Mouse (Mus musculus) hindbrain, embryonic 12.5 days (tissue): ENCODE data around the gene Jund. TPM values are rescaled to one million over a fixed set of nuclear protein-coding genes. Genes with fewer than 3 reads are reported as not detected.

Experiments
- ATAC-seq: fragments of 200-750 bp; cut with Nextera tagmentation; 2 replicates; pipeline ENCODE4 v1.8.0; 2017; ENCODE audit warnings: moderate TSS enrichment; ENCODE audit not compliant: low FRiP score
- H3K27ac ChIP-seq: fragments of 300-500 bp; sonication (generic); 2 replicates; pipeline ENCODE4 v1.5.1; 2016; ENCODE audit warnings: mild to moderate bottlenecking
- H3K27me3 ChIP-seq: fragments of 300-500 bp; sonication (generic); 2 replicates; pipeline ENCODE4 v1.6.1; 2016; ENCODE audit warnings: mild to moderate bottlenecking
- H3K36me3 ChIP-seq: fragments of 300-500 bp; sonication (generic); 2 replicates; pipeline ENCODE4 v1.6.1; 2016; ENCODE audit warnings: mild to moderate bottlenecking
- H3K4me1 ChIP-seq: fragments of 300-500 bp; sonication (generic); 2 replicates; pipeline ENCODE4 v1.6.1; 2016
- H3K4me2 ChIP-seq: fragments of 300-500 bp; sonication (generic); replicated peaks from 2 replicates; pipeline ENCODE4 v1.6.1; 2016; ENCODE audit warnings: mild to moderate bottlenecking
- H3K4me3 ChIP-seq: fragments of 300-500 bp; sonication (generic); 2 replicates; pipeline ENCODE4 v1.5.1; 2016; ENCODE audit warnings: mild to moderate bottlenecking
- H3K9ac ChIP-seq: fragments of 300-500 bp; sonication (generic); 2 replicates; pipeline ENCODE4 v1.6.1; 2016; ENCODE audit warnings: mild to moderate bottlenecking, moderate library complexity
- H3K9me3 ChIP-seq: fragments of 300-500 bp; sonication (generic); replicated peaks from 2 replicates; pipeline ENCODE4 v1.6.1; 2016; ENCODE audit warnings: mild to moderate bottlenecking
- WGBS: fragments of 180-500 bp; shearing (Covaris S2); methylation state at CpG from one replicate; pipeline ENCODE4 v1.1.7; 2016; 5-methylcytosine and 5-hydroxymethylcytosine counted together
- polyA plus RNA-seq: library from polyadenylated mRNA; unstranded; fragments of >200 nt; fragmentation: Nextera tagmentation; extraction: Ambion mirVana; gene quantifications from 2 replicates; pipeline ENCODE4 v1.2.1, GENCODE M21; 2016

Jund gene
- polyA plus RNA-seq, 1 experiment from 2014 or later = 186 TPM

- Histone ChIP-seq H3K9ac (peak within 1 kb of the TSS; percentile 90), H3K9me3 (no peaks in the 10 kb centered on the region), H3K4me1 (peaks cover 45% of the 10 kb centered on the region), H3K4me2 (peak within 1 kb of the TSS; percentile 74), H3K4me3 (peak within 1 kb of the TSS; percentile 82), H3K36me3 (no peaks in the 10 kb centered on the region), H3K27ac (peak within 1 kb of the TSS; percentile 90), H3K27me3 (no peaks in the 10 kb centered on the region)
- ATAC-seq = peak; percentile 35
- 4% methylated on average over 14 of the region's 14 CpGs for WGBS
These were observed 38.5 kb upstream of the Jund start, which contains the start of gene Pgpep1 for GRCm38 (mm10) chr8:70660273-70660725. Gene Pgpep1, minus strand, starts transcription at chr8:70660388.

DNA sequence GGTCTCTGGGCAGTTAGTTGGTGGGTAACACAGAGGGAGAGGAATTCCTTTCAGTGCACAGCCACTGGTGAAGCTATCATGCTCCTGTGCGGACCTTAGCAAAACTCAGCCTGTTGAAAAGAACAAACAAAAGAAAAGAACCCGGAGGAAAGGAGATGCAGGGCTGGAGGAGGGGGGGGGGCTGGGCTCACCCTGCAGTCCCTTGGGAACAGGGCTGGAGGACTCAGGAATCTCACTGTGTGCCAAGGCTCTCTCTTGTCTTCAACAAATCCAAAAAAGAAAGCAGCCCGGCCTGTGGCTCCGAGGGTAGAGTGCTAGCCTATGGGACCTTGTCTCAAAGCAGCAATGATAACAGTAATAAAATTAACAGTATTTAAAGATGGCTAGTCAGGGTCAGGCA is 35.1 kb upstream of the Jund start:
- 29% methylated on average over 4 of the region's 4 CpGs for WGBS
- no peak for ATAC-seq
- 0 out of 2 replicates have a peak overlapping the region, but pooled peaks have one; percentile 23 for H3K27ac ChIP-seq

GRCm38 (mm10) chr8:70664631-70665030 is 34.1 kb upstream of the Jund start:
- Histone ChIP-seq H3K4me2 (no peak overlapping the region), H3K9ac (no peak overlapping the region), H3K9me3 (no peaks in the 10 kb centered on the region), H3K27me3 (no peaks in the 10 kb centered on the region), H3K4me3 (no peak overlapping the region), H3K36me3 (no peaks in the 10 kb centered on the region), H3K27ac (no peak overlapping the region), H3K4me1 (peaks cover 8% of the 10 kb centered on the region; the same call in 1 of the 2 replicates)
- no peak for ATAC-seq
- WGBS = 81% methylated on average over 3 of the region's 3 CpGs

More for the DNA sequence above, 35.1 kb upstream of the Jund start:
- peaks cover 13% of the 10 kb centered on the region for H3K4me1 ChIP-seq
- H3K4me3 ChIP-seq = no peak overlapping the region
- no peaks in the 10 kb centered on the region for H3K36me3 ChIP-seq
- H3K9ac ChIP-seq = no peak overlapping the region
- H3K9me3 ChIP-seq = no peaks in the 10 kb centered on the region
- no peak overlapping the region for H3K4me2 ChIP-seq
- H3K27me3 ChIP-seq = no peaks in the 10 kb centered on the region

GRCm38 (mm10) chr8:70665599-70665998 is 33.1 kb upstream of the Jund start:
- no peak overlapping the region for H3K4me2 ChIP-seq
- H3K27ac ChIP-seq = no peak overlapping the region
- H3K4me3 ChIP-seq = no peak overlapping the region
- no peaks in the 10 kb centered on the region for H3K9me3 ChIP-seq
- peaks cover under 1% of the 10 kb centered on the region; the same call in 1 of the 2 replicates for H3K4me1 ChIP-seq
- H3K36me3 ChIP-seq = no peaks in the 10 kb centered on the region
- ATAC-seq = no peak
- WGBS = 69% methylated on average over 2 of the region's 2 CpGs
- H3K9ac ChIP-seq = no peak overlapping the region
- no peaks in the 10 kb centered on the region for H3K27me3 ChIP-seq

DNA sequence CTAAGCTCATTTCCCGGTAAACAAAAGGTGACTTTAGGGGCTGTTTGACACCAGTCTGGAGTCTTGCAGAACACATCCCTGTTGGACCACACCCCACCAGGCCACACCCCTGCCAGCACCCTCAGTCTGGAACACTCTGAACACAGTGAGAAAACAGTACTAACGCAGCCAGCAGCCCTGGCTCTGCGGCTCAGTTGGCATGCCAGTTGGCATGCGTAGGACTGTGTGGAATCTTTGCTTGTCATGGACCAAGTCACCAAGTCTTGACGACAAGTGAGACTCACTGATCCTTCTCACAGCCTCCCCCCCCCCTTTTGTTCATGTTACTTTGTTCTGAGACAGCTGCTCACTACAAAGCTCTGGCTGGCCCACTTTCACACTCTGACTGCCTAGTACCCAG is 31.7 kb upstream of the Jund start:
- Histone ChIP-seq H3K9me3 (no peaks in the 10 kb centered on the region), H3K4me1 (no peaks in the 10 kb centered on the region; the same call in 1 of the 2 replicates), H3K9ac (no peak overlapping the region), H3K4me2 (no peak overlapping the region), H3K36me3 (no peaks in the 10 kb centered on the region), H3K27ac (no peak overlapping the region), H3K4me3 (no peak overlapping the region), H3K27me3 (no peaks in the 10 kb centered on the region)
- 76% methylated on average over 5 of the region's 5 CpGs for WGBS
- ATAC-seq = no peak

DNA sequence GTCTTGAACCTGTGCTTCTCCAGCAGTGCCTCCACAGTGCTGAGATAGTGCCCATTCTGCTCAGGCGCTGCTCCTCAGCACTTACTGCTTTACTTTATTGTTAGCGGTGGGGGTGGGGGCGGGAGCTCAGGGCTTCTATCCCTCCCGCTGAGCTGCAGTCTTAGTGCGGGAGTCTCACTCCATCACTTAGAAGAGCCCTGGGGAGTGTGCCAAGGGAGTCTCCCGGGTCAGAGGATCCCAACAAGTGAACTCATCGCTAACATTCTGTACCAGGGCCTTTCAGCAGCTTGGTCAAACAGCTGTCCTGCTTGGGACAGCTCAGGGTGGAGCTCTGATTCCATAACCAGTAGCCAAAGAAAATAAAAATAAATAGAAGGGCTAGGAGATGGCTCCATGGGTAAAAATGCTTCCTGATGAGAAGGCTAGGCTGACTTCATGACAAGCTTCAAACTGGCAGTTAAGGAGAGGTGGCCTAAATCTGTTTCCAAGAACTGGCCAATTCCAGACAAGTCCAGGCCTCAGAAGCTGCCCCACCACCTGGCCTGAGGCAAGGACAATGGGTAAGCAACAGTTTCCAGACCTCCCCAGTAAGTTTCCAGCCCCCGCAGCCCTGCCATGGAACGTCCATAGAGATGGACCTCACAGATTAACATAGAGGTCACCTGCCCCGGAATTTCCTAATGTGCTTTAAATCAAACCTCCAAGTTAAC is 27.0 kb upstream of the Jund start:
- WGBS = 60% methylated on average over 10 of the region's 10 CpGs
- Histone ChIP-seq H3K27ac (no peak overlapping the region), H3K27me3 (no peaks in the 10 kb centered on the region), H3K9me3 (no peaks in the 10 kb centered on the region), H3K4me2 (no peak overlapping the region), H3K36me3 (0 out of 2 replicates have a peak, but pooled peaks cover 3% of the 10 kb centered on the region), H3K4me3 (no peak overlapping the region), H3K4me1 (peaks cover 17% of the 10 kb centered on the region), H3K9ac (no peak overlapping the region)
- no peak for ATAC-seq

GRCm38 (mm10) chr8:70672325-70673078 is 26.2 kb upstream of the Jund start:
- peaks cover 5% of the 10 kb centered on the region; the same call in 1 of the 2 replicates for H3K36me3 ChIP-seq
- H3K4me2 ChIP-seq = peak overlapping the region; percentile 51
- WGBS = 40% methylated on average over 19 of the region's 19 CpGs
- H3K9ac ChIP-seq = peak overlapping the region; percentile 58
- no peaks in the 10 kb centered on the region for H3K9me3 ChIP-seq
- peak overlapping the region; percentile 66 for H3K4me3 ChIP-seq
- peaks cover 17% of the 10 kb centered on the region for H3K4me1 ChIP-seq
- no peaks in the 10 kb centered on the region for H3K27me3 ChIP-seq
- H3K27ac ChIP-seq = peak overlapping the region; percentile 96
- ATAC-seq = peak; percentile 55

GRCm38 (mm10) chr8:70673079-70673856 is 25.5 kb upstream of the Jund start, which contains the start of gene Lsm4:
Gene Lsm4, plus strand, starts transcription at chr8:70673248.
- Histone ChIP-seq H3K27ac (peak within 1 kb of the TSS; percentile 96), H3K9ac (peak within 1 kb of the TSS; percentile 70), H3K9me3 (no peaks in the 10 kb centered on the region), H3K27me3 (no peaks in the 10 kb centered on the region), H3K4me1 (peaks cover 17% of the 10 kb centered on the region), H3K4me3 (peak within 1 kb of the TSS; percentile 66), H3K4me2 (peak within 1 kb of the TSS; percentile 79), H3K36me3 (peaks cover 13% of the 10 kb centered on the region)
- WGBS = under 1% methylated on average over 60 of the region's 60 CpGs
- peak; percentile 98 for ATAC-seq

- no peaks in the 10 kb centered on the region for H3K27me3 ChIP-seq
- 90% methylated on average over 3 of the region's 3 CpGs for WGBS
- H3K9me3 ChIP-seq = no peaks in the 10 kb centered on the region
- H3K36me3 ChIP-seq = peaks cover 21% of the 10 kb centered on the region
- H3K4me3 ChIP-seq = peak overlapping the region; percentile 66
- H3K4me2 ChIP-seq = peak overlapping the region; percentile 79
- H3K27ac ChIP-seq = peak overlapping the region; percentile 96
- no peak for ATAC-seq
- peaks cover 17% of the 10 kb centered on the region for H3K4me1 ChIP-seq
- peak overlapping the region; percentile 70 for H3K9ac ChIP-seq
These were observed 24.6 kb upstream of the Jund start for GRCm38 (mm10) chr8:70674109-70674508.

DNA sequence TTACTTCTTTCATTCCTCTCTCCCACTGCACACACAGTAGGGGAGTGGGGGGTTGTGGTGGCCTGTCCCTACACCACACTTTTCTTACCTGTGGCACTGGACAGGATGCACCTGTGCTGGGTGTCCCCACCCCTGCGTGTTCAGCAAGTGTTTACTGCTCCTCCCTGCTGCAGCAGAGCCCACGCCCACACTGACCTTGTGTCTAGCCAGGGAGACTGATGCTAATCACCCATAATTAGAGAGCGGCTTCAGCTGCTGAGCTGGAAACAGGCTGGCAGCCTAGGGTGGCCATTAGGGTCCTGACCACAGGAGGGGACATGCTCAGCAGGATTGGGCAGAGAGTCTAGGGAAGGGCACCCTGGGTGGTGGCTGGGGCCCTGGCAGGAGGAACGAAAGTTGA is 24.0 kb upstream of the Jund start:
- 84% methylated on average over 4 of the region's 4 CpGs for WGBS
- H3K27ac ChIP-seq = no peak overlapping the region
- H3K36me3 ChIP-seq = peaks cover 27% of the 10 kb centered on the region
- ATAC-seq = no peak
- peak overlapping the region; percentile 79; the same call in 1 of the 2 replicates for H3K4me2 ChIP-seq
- 0 out of 2 replicates have a peak overlapping the region, but pooled peaks have one; percentile 70 for H3K9ac ChIP-seq
- no peaks in the 10 kb centered on the region for H3K27me3 ChIP-seq
- H3K4me3 ChIP-seq = no peak overlapping the region
- no peaks in the 10 kb centered on the region for H3K9me3 ChIP-seq
- peaks cover 17% of the 10 kb centered on the region for H3K4me1 ChIP-seq

DNA sequence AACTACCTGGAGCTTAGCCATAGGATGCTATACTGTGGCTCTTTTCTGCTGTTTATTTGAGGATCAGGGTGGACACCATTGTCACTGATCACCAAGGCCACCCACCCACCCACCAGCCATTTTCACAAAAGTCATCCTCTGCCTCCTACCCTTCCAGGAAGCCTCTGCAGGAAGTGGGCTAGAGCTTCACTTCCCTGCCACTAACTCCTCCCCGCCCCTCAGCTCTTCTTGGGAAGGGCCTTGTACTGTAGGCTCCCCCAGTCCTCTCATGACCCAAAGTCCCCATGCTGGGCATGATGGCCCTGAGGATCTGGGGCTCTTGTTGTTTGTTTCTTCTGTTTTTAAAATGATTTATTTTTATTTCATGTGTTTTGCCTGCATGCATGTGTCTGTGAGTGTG is 23.4 kb upstream of the Jund start:
- H3K9ac ChIP-seq = no peak overlapping the region
- WGBS = 95% methylated on average over 1 of the region's 1 CpGs

More for the DNA sequence above, 23.4 kb upstream of the Jund start:
- no peaks in the 10 kb centered on the region for H3K9me3 ChIP-seq
- H3K4me3 ChIP-seq = no peak overlapping the region
- H3K36me3 ChIP-seq = peaks cover 27% of the 10 kb centered on the region
- peaks cover 17% of the 10 kb centered on the region for H3K4me1 ChIP-seq
- ATAC-seq = no peak
- no peak overlapping the region for H3K4me2 ChIP-seq
- no peaks in the 10 kb centered on the region for H3K27me3 ChIP-seq
- no peak overlapping the region for H3K27ac ChIP-seq
